Mouse (Mus musculus): ENCODE measurements around the gene Hoxb2.

GRCm38 (mm10) chr11:96305505-96306182, 44.7 kb upstream of the Hoxb2 start:
- no peak for TF ChIP-seq CTCF (conservative IDR thresholded peaks at IDR 0.05; ENCODE audit: insufficient read depth, insufficient read length, low read depth, low read length)
- no peak for TF ChIP-seq POLR2A (IDR thresholded peaks at IDR 0.05; ENCODE audit: low read depth, low read length)

Measured in kidney, adult 2 months (tissue).